Mouse (Mus musculus): ENCODE measurements around the gene Tmem245.
"Not testable (repeated sequence)": the region's sequence is repeated elsewhere in the genome, so short reads cannot be mapped to it uniquely, and the experiment has no call there.

The Tmem245 gene

DNA sequence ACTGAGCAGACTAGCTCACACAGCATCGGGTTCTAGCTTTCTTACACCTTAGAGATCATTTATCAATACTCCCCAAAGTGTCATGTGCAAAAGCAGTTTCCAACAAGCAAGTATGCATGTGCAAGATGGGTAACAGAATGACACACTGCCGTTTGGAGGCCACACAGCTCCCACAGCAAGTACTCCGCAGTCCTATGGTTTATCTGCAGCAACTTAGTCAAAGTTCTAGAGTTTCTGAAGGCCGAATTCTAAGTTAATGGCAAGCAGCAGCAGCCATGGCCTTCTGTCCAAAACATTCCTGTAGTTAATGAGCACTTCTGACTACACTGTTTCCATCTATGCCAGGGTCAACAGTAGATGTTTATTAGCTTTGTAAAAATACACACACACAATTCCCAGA, 20.3 kb downstream of the Tmem245 start:
- DNase-seq (ENCODE audit: low spot score in 2 of 2), result no peak

- no peak for DNase-seq (ENCODE audit: low spot score in 2 of 2)
Measured at GRCm38 (mm10) chr4:56922229-56922628, 25.0 kb downstream of the Tmem245 start.

- no peak for DNase-seq (ENCODE audit: low spot score in 2 of 2)
Measured at GRCm38 (mm10) chr4:56915732-56916325, 31.4 kb downstream of the Tmem245 start.

DNA sequence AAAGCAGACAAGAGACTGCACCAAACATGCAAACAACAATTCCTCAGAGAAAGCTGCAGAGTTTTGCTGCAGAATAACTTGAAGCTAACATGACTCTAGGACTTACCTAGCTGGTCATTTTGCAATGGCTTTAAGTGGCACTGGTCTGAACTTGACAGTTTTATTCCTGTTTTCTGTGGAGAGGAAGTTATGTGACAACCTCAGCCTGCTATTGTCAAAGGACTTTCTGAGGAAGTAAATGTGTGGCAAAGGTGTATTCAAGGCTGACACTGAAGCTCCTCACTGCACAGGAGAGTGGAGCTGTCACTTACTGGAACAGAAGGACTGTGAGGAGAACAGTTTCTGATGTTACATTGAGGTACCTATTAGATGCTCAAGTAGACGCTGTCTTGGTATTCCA, 32.5 kb downstream of the Tmem245 start:
- no peak for DNase-seq (ENCODE audit: low spot score in 2 of 2)

GRCm38 (mm10) chr4:56914338-56914737, 32.9 kb downstream of the Tmem245 start:
- no peak for DNase-seq (ENCODE audit: low spot score in 2 of 2)

DNA sequence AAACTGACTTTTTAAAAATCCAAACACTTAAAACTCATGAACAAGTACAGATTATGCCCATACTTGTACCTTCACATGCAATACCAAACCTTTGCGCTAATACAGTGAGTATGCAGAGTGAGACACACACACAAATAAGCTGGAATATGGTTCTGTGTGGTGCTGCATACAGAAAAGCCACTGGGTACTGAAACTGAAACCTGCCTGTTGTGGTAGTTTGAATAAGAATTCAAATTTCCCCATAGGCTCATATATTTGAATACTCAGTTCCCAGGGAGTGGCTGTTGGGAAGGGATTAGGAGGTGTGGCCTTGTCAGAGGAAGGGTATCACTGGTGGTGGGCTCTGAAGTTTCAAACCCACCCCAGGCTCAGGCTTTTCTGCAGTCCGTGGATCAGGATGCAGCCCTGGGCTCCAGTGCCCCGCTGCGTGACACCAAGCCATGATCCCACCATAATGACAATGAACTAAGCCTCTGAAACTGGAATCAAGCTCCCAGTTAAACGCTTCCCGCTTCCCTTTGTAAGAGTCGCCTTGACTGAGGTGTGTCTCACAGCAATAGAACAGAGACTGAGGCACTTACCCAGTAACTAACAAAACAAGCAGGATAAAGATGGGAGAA, 34.7 kb downstream of the Tmem245 start:
- DNase-seq (ENCODE audit: low spot score in 2 of 2), result no peak

GRCm38 (mm10) chr4:56909568-56909967, 37.7 kb downstream of the Tmem245 start:
- no peak for DNase-seq (ENCODE audit: low spot score in 2 of 2)

- DNase-seq (ENCODE audit: low spot score in 2 of 2), result no peak
Measured at GRCm38 (mm10) chr4:56907671-56908070, 39.6 kb downstream of the Tmem245 start.

- DNase-seq (ENCODE audit: low spot score in 2 of 2), result no peak
Measured at GRCm38 (mm10) chr4:56906926-56907325, 40.3 kb downstream of the Tmem245 start.

DNA sequence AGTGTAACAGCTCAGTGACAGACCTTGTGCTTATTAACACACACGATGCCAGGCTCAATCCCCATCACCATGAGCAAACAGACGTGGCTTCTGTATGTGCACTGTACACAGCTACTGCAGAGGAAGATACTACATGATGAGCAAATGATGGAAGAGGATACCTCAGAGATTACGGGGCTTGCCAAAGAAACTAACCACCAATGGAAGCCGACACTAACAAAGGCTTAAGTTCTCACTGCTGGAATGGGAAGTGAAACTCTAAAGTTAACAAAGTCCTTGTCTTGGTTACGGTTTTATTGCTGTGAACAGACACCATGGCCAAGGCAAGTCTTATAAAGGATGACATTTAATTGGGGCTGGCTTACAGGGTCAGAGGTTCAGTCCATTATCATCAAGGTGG, 41.7 kb downstream of the Tmem245 start:
- no peak for DNase-seq (ENCODE audit: low spot score in 2 of 2)

DNA sequence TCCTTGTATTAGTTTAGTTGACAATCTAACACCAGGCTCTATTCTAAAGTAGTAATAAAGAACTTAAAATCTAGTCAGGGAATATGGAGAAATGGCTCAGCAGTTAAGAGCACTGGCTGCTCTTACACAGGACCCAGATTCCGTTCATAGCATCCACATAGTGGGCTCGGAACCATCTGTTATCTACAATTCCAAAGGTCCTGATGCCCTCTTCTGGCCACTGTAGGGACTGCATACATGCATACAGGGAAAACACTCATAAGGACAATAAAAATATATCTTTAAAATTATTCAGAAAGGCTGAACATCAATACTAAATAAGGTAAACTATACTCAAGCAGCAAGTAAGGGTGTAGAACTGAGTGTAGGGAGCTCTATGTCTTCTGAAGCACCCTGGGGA, 45.6 kb downstream of the Tmem245 start:
- DNase-seq (ENCODE audit: low spot score in 2 of 2), result no peak

DNA sequence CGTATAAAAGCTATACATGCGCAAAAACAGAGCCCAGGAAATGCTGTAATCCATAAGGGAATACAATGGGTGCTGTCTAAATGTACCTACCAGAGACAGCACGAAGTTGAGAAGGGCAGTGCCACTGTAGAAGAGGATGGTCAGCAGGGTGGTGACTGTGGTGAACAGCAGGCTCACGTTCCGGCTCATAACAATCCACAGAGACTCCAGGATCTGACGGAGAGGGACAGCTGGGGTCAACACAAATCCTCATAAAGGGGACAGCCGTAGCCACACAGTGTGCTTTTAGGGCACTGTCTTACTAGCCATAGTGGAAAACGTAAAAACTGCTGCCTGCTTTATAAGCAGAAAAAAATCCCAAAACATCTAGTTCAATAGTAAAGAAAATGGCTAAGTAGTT, 48.0 kb downstream of the Tmem245 start:
- DNase-seq (ENCODE audit: low spot score in 2 of 2), result no peak

- DNase-seq (ENCODE audit: low spot score in 2 of 2), result no peak
Measured at GRCm38 (mm10) chr4:56897511-56897910, 49.7 kb downstream of the Tmem245 start.

GRCm38 (mm10) chr4:56894196-56894595, 53.0 kb downstream of the Tmem245 start:
- no peak for DNase-seq (ENCODE audit: low spot score in 2 of 2)

DNA sequence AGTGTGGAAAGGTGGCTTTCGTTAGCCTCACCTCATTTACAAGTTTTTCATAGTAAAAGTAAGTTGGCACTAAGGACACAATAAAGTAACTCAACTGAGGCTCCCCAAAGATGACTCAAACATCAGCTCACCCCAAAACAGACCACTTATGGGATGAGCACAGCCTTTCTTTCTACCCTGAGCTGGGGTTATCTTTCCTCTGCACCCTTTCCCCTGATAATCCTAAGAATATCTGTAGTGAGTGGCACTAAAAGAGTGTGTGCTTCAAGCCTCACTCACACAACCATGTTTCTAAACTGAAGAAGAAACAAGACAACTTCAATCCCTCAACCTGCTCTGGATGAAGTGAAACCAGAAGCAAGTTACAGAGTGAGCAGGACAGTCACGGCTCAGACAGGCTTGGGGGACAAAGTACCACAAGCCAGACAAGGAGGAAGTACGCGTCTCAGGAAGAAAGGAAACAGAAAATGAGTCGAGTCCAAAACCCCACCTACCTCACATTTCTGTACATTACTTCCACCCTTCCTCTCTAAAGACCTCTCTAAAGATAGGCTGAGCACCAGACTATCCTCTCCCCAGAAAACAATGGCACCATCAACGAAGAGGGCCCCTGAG, 54.6 kb downstream of the Tmem245 start:
- DNase-seq (ENCODE audit: low spot score in 2 of 2), result no peak

DNA sequence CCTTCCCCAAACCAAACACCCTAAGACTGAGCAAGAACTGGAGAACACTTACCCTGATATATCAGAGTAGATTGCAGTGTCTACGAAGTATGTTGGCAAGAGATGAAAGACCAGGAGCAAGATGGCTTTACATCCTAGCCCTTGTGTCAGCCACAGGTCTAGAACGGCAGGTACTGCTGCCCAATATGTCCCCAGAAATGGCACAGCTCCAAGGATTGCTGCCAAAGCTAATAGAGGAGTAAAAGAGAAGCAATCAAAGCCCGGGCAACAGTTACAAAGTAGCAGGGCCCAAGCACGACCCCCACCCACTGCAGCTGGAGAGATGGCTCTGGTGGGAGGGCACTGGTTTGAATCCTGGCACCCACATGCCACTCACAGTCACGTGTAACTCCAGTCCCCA, 58.8 kb downstream of the Tmem245 start:
- DNase-seq (ENCODE audit: low spot score in 2 of 2), result no peak

DNA sequence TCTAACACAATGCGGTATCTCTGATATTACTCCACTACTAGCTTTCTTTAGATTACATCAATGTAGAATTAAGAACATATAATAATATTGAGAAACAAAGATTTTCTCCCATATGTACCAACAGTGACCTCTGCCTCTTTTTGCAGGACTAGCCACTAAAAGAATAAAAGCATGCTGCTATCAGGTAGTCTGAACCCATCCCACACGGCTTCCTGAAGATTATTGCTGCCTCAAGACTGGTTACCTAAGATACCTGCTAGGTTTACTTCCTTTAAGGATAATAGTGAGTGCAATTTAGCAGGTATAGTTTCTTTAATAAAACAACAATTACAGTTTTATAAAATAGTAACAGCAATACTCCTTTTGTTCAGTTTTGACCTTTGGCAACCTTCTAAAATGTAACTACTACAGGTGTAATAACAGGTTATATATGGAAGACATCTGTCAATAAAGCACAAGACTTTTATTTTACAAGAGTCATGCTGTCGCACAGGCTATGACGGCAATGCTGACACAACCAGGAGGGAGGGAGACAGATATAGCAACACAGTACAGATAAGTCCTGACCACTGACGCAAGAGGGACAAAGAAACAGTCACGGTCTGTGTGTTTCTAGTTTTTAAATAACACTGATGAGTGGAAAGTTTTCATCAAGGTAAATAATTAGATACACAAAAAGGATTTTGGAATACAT, 60.8 kb downstream of the Tmem245 start:
- DNase-seq (ENCODE audit: low spot score in 2 of 2), result no peak

GRCm38 (mm10) chr4:56880036-56880703, 67.1 kb downstream of the Tmem245 start:
- no peak for DNase-seq (ENCODE audit: low spot score in 2 of 2)

GRCm38 (mm10) chr4:56878971-56879370, 68.3 kb downstream of the Tmem245 start:
- no peak for DNase-seq (ENCODE audit: low spot score in 2 of 2)

- DNase-seq (ENCODE audit: low spot score in 2 of 2), result not testable (repeated sequence)
Measured at GRCm38 (mm10) chr4:56870541-56870940, 76.7 kb downstream of the Tmem245 start.

GRCm38 (mm10) chr4:56867761-56868160, 79.5 kb downstream of the Tmem245 start:
- DNase-seq (ENCODE audit: low spot score in 2 of 2), result no peak

DNA sequence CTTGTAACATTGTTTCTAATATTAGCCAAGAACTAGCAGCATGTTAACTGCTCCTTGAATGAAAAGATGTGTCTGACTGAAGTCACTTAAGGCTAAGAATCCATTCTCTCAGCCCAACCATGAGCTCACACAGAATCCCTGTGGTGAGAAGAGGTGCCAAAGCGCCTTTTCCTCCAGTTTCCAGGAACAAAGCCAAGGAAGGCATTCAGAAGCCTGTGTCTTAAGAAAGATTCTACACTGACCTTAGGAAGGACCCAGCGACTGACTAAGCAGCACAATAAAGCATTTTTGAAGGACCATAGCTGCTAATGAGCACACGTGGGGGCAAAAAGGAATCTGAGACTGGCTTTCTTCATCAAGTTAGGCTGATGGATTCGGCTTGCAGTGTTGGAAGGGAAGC, 81.3 kb downstream of the Tmem245 start:
- no peak for DNase-seq (ENCODE audit: low spot score in 2 of 2)

Data from frontal cortex, postnatal 10 days (tissue).